Mouse (Mus musculus): ENCODE data around the gene Psen1. TPM values are rescaled to one million over a fixed set of nuclear protein-coding genes. Genes with fewer than 3 reads are reported as not detected.

Gene Psen1
- polyA plus RNA-seq, 1 experiment = 36.6 TPM

- H3K4me3 ChIP-seq (ENCODE audit: insufficient read depth, poor library complexity, severe bottlenecking) = no peak overlapping the region
- H3ac ChIP-seq (ENCODE audit: control insufficient read depth, insufficient read length, low read depth) = no peak overlapping the region
- TF ChIP-seq CTCF (IDR thresholded peaks at IDR 0.05; ENCODE audit: control insufficient read depth, insufficient read depth, insufficient read length) = no peak
- no peak for TF ChIP-seq MYOD1 (IDR thresholded peaks at IDR 0.05; ENCODE audit: control insufficient read depth, insufficient read length, low read depth)
- TF ChIP-seq MAX (IDR thresholded peaks at IDR 0.05) = no peak
- no peak for TF ChIP-seq CEBPB (IDR thresholded peaks at IDR 0.05; ENCODE audit: low read depth)
- no peak for TF ChIP-seq MYOG (IDR thresholded peaks at IDR 0.05; ENCODE audit: control insufficient read depth, extremely low read depth, insufficient read length)
- TF ChIP-seq USF1 (IDR thresholded peaks at IDR 0.05; ENCODE audit: low read depth) = no peak
- TF ChIP-seq FOSL1 (IDR thresholded peaks at IDR 0.05; ENCODE audit: insufficient read depth, low read length, poor library complexity, severe bottlenecking) = no peak
Observed at GRCm38 (mm10) chr12:83776766-83777165, 88.8 kb downstream of the Psen1 start.

GRCm38 (mm10) chr12:83780181-83780580 lies 92.2 kb downstream of the Psen1 start:
- TF ChIP-seq MYOG (IDR thresholded peaks at IDR 0.05; ENCODE audit: control insufficient read depth, extremely low read depth, insufficient read length) (no peak), MYOD1 (IDR thresholded peaks at IDR 0.05; ENCODE audit: control insufficient read depth, insufficient read length, low read depth) (no peak), MAX (IDR thresholded peaks at IDR 0.05) (no peak), FOSL1 (IDR thresholded peaks at IDR 0.05; ENCODE audit: insufficient read depth, low read length, poor library complexity, severe bottlenecking) (no peak), CTCF (IDR thresholded peaks at IDR 0.05; ENCODE audit: control insufficient read depth, insufficient read depth, insufficient read length) (no peak), USF1 (IDR thresholded peaks at IDR 0.05; ENCODE audit: low read depth) (no peak), CEBPB (IDR thresholded peaks at IDR 0.05; ENCODE audit: low read depth) (no peak)
- H3K79me3 ChIP-seq (ENCODE audit: low read depth) = no peaks in the 10 kb centered on the region
- H3K36me3 ChIP-seq (ENCODE audit: control insufficient read depth, insufficient read depth) = no peaks in the 10 kb centered on the region
- H3ac ChIP-seq (ENCODE audit: control insufficient read depth, insufficient read length, low read depth) = no peak overlapping the region
- H3K79me2 ChIP-seq (ENCODE audit: control insufficient read depth, insufficient read depth) = no peaks in the 10 kb centered on the region
- no peak overlapping the region for H3K4me3 ChIP-seq (ENCODE audit: insufficient read depth, poor library complexity, severe bottlenecking)
- peaks cover 11% of the 10 kb centered on the region for H3K27me3 ChIP-seq (ENCODE audit: control insufficient read depth, insufficient read depth, insufficient read length)

More at GRCm38 (mm10) chr12:83776766-83777165, 88.8 kb downstream of the Psen1 start:
- Histone ChIP-seq H3K27me3 (ENCODE audit: control insufficient read depth, insufficient read depth, insufficient read length) (peaks cover 15% of the 10 kb centered on the region), H3K79me3 (ENCODE audit: low read depth) (no peaks in the 10 kb centered on the region), H3K36me3 (ENCODE audit: control insufficient read depth, insufficient read depth) (no peaks in the 10 kb centered on the region), H3K79me2 (ENCODE audit: control insufficient read depth, insufficient read depth) (no peaks in the 10 kb centered on the region)

GRCm38 (mm10) chr12:83781204-83781603 lies 93.3 kb downstream of the Psen1 start:
- TF ChIP-seq MAX (IDR thresholded peaks at IDR 0.05) = no peak
- no peak for TF ChIP-seq USF1 (IDR thresholded peaks at IDR 0.05; ENCODE audit: low read depth)
- no peak for TF ChIP-seq CEBPB (IDR thresholded peaks at IDR 0.05; ENCODE audit: low read depth)
- TF ChIP-seq MYOD1 (IDR thresholded peaks at IDR 0.05; ENCODE audit: control insufficient read depth, insufficient read length, low read depth) = no peak
- no peak for TF ChIP-seq MYOG (IDR thresholded peaks at IDR 0.05; ENCODE audit: control insufficient read depth, extremely low read depth, insufficient read length)
- no peak for TF ChIP-seq FOSL1 (IDR thresholded peaks at IDR 0.05; ENCODE audit: insufficient read depth, low read length, poor library complexity, severe bottlenecking)
- no peak for TF ChIP-seq CTCF (IDR thresholded peaks at IDR 0.05; ENCODE audit: control insufficient read depth, insufficient read depth, insufficient read length)
- no peaks in the 10 kb centered on the region for H3K79me2 ChIP-seq (ENCODE audit: control insufficient read depth, insufficient read depth)
- H3K27me3 ChIP-seq (ENCODE audit: control insufficient read depth, insufficient read depth, insufficient read length) = peaks cover 7% of the 10 kb centered on the region
- H3K36me3 ChIP-seq (ENCODE audit: control insufficient read depth, insufficient read depth) = no peaks in the 10 kb centered on the region
- H3ac ChIP-seq (ENCODE audit: control insufficient read depth, insufficient read length, low read depth) = no peak overlapping the region
- H3K4me3 ChIP-seq (ENCODE audit: insufficient read depth, poor library complexity, severe bottlenecking) = no peak overlapping the region
- H3K79me3 ChIP-seq (ENCODE audit: low read depth) = no peaks in the 10 kb centered on the region

GRCm38 (mm10) chr12:83781640-83782278 lies 93.8 kb downstream of the Psen1 start:
- no peak overlapping the region for H3ac ChIP-seq (ENCODE audit: control insufficient read depth, insufficient read length, low read depth)
- no peaks in the 10 kb centered on the region for H3K79me3 ChIP-seq (ENCODE audit: low read depth)
- no peak overlapping the region for H3K4me3 ChIP-seq (ENCODE audit: insufficient read depth, poor library complexity, severe bottlenecking)
- H3K79me2 ChIP-seq (ENCODE audit: control insufficient read depth, insufficient read depth) = no peaks in the 10 kb centered on the region
- peaks cover 6% of the 10 kb centered on the region for H3K27me3 ChIP-seq (ENCODE audit: control insufficient read depth, insufficient read depth, insufficient read length)
- no peak for TF ChIP-seq FOSL1 (IDR thresholded peaks at IDR 0.05; ENCODE audit: insufficient read depth, low read length, poor library complexity, severe bottlenecking)
- no peak for TF ChIP-seq CTCF (IDR thresholded peaks at IDR 0.05; ENCODE audit: control insufficient read depth, insufficient read depth, insufficient read length)
- no peak for TF ChIP-seq MYOD1 (IDR thresholded peaks at IDR 0.05; ENCODE audit: control insufficient read depth, insufficient read length, low read depth)
- TF ChIP-seq MAX (IDR thresholded peaks at IDR 0.05) = no peak
- TF ChIP-seq USF1 (IDR thresholded peaks at IDR 0.05; ENCODE audit: low read depth) = no peak
- no peak for TF ChIP-seq MYOG (IDR thresholded peaks at IDR 0.05; ENCODE audit: control insufficient read depth, extremely low read depth, insufficient read length)
- no peak for TF ChIP-seq CEBPB (IDR thresholded peaks at IDR 0.05; ENCODE audit: low read depth)
- no peaks in the 10 kb centered on the region for H3K36me3 ChIP-seq (ENCODE audit: control insufficient read depth, insufficient read depth)

- Histone ChIP-seq H3ac (ENCODE audit: control insufficient read depth, insufficient read length, low read depth) (no peak overlapping the region), H3K27me3 (ENCODE audit: control insufficient read depth, insufficient read depth, insufficient read length) (no peaks in the 10 kb centered on the region), H3K79me2 (ENCODE audit: control insufficient read depth, insufficient read depth) (no peaks in the 10 kb centered on the region), H3K4me3 (ENCODE audit: insufficient read depth, poor library complexity, severe bottlenecking) (no peak overlapping the region), H3K36me3 (ENCODE audit: control insufficient read depth, insufficient read depth) (no peaks in the 10 kb centered on the region), H3K79me3 (ENCODE audit: low read depth) (no peaks in the 10 kb centered on the region)
- TF ChIP-seq CTCF (IDR thresholded peaks at IDR 0.05; ENCODE audit: control insufficient read depth, insufficient read depth, insufficient read length) (no peak), MYOG (IDR thresholded peaks at IDR 0.05; ENCODE audit: control insufficient read depth, extremely low read depth, insufficient read length) (no peak), MAX (IDR thresholded peaks at IDR 0.05) (no peak), CEBPB (IDR thresholded peaks at IDR 0.05; ENCODE audit: low read depth) (no peak), FOSL1 (IDR thresholded peaks at IDR 0.05; ENCODE audit: insufficient read depth, low read length, poor library complexity, severe bottlenecking) (no peak), USF1 (IDR thresholded peaks at IDR 0.05; ENCODE audit: low read depth) (no peak), MYOD1 (IDR thresholded peaks at IDR 0.05; ENCODE audit: control insufficient read depth, insufficient read length, low read depth) (no peak)
Observed at GRCm38 (mm10) chr12:83782669-83783068, 94.7 kb downstream of the Psen1 start.

Other genes with a start within 250 kb of the Psen1 start
- 0.25 TPM for gene Dpf3, start 200.4 kb upstream of the Psen1 start, polyA plus RNA-seq (2012; fragmentation: generic; extraction: Trizol)
- gene Dcaf4, start 167.7 kb upstream of the Psen1 start, polyA plus RNA-seq (2012; fragmentation: generic; extraction: Trizol) = 11.7 TPM
- gene Zfyve1, start 90.9 kb upstream of the Psen1 start, polyA plus RNA-seq (2012; fragmentation: generic; extraction: Trizol) = 8.6 TPM
- gene Rbm25, start 56.9 kb upstream of the Psen1 start, polyA plus RNA-seq (2012; fragmentation: generic; extraction: Trizol) = 25.8 TPM
- gene Papln, start 75.5 kb downstream of the Psen1 start, polyA plus RNA-seq (2012; fragmentation: generic; extraction: Trizol) = not detected
- gene Numb, start 233.8 kb downstream of the Psen1 start, polyA plus RNA-seq (2012; fragmentation: generic; extraction: Trizol) = 11.2 TPM